Mouse (Mus musculus) cerebellum, adult 2 months (tissue): ENCODE data around the gene Creb3l2.

Experiments
- CTCF ChIP-seq: fragments of 200-500 bp; IDR thresholded peaks from 2 replicates; pipeline ENCODE4 v1.5.1; 2011; ENCODE audit warnings: low read depth, mild to moderate bottlenecking, control low read depth, low read length, moderate library complexity, borderline replicate concordance; ENCODE audit not compliant: insufficient read depth
- POLR2A ChIP-seq: fragments of 200-500 bp; IDR thresholded peaks from 2 replicates; pipeline ENCODE4 v1.6.1; 2011; ENCODE audit warnings: low read length, control low read depth, borderline replicate concordance; ENCODE audit not compliant: insufficient read depth

- TF ChIP-seq CTCF: no peak
- TF ChIP-seq POLR2A: no peak
These were observed 135.3 kb downstream of the Creb3l2 start for GRCm38 (mm10) chr6:37306616-37307015.
